Mouse (Mus musculus) liver, adult 2 months (tissue): Measurements from ENCODE around the gene Tenm2.

Experiments
- CTCF ChIP-seq: fragments of 200-500 bp; IDR thresholded peaks from 2 replicates; pipeline ENCODE4 v1.5.1; 2011; ENCODE audit warnings: low read depth, low read length, control low read depth
- POLR2A ChIP-seq: fragments of 200-500 bp; IDR thresholded peaks from 2 replicates; pipeline ENCODE4 v1.6.1; 2011; ENCODE audit warnings: low read length, control low read depth; ENCODE audit not compliant: insufficient read depth; ENCODE audit errors: extremely low read depth

DNA sequence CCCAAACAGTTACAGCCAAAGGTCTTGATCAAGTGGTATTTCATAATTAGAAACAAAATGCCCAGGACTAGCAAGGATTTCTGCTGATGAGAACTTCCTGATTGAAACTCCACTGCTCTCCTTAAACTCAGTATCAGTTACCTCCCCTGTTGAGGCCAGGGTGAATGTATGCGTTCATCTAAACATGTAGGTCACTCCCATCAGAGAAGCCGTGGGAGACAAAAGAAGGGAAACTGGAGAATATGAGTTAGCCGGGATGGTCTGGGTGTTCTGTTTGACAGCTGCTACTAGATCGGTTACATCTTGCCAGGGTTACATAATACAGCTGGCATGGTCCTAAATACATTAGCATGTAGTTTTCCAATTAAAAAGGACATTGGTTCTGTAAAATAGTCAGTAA lies 362.8 kb downstream of the Tenm2 start:
- TF ChIP-seq CTCF, result no peak
- no peak for TF ChIP-seq POLR2A
